19 mouse cellular contexts compared by ENCODE assay signal in the genomic region with DNA sequence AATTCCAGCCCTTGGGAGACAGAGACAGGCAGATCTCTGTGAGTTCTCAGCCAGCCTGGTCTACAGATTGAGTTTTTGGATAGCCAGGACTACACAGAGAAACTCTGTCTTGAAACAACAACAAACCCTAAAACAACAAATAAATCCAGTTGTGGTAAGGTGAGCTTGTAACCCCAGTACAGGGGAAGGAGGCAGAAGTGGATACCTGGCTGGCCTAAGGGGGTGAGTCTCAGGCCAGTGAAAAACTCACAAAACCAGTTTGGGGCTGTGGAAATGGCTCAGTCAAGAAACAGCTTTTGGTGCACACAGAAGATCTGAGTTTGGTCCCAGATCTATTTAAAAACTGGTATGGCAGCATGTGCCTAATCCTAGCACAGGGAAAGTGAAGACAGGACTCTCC. TPM values are rescaled to one million over a fixed set of nuclear protein-coding genes. Genes with fewer than 3 reads are reported as not detected.
"Had no signal": no experiment of that assay in that cellular context is flagged by ENCODE, and none has a peak within 500 bp of the region (broad histone marks: within the 10 kb centered on the region; RNA-seq: fewer than 3 reads in every experiment).

No protein-coding gene starts in this region.

- H3K9ac ChIP-seq: limb, embryonic 15.5 days; liver, embryonic 12.5 days; midbrain, embryonic 13.5 days; neural tube, embryonic 15.5 days had no signal

- H3K4me2 ChIP-seq: limb, embryonic 15.5 days; liver, embryonic 12.5 days; midbrain, embryonic 13.5 days; neural tube, embryonic 15.5 days had no signal

- H3K4me3 ChIP-seq: limb, embryonic 15.5 days; liver, embryonic 12.5 days; midbrain, embryonic 13.5 days; myocyte; neural tube, embryonic 15.5 days had no signal

- DNase-seq: layer of hippocampus, adult 9-11 months; layer of hippocampus, postnatal 36 days; right cerebral cortex, adult 18-20 months; right cerebral cortex, postnatal 25 days; thymus, postnatal 36 days had no signal

- ATAC-seq: intestine, embryonic 16.5 days; liver, embryonic 12.5 days; midbrain, embryonic 13.5 days had no signal

- H3K9me3 ChIP-seq: limb, embryonic 15.5 days; liver, embryonic 12.5 days; midbrain, embryonic 13.5 days; neural tube, embryonic 15.5 days had no signal

- H3K27ac ChIP-seq: limb, embryonic 15.5 days; liver, embryonic 12.5 days; midbrain, embryonic 13.5 days; neural tube, embryonic 15.5 days had no signal

- H3K27me3 ChIP-seq: limb, embryonic 15.5 days; liver, embryonic 12.5 days; midbrain, embryonic 13.5 days; neural tube, embryonic 15.5 days had no signal

RNA-seq across cellular contexts. Expression of a gene that starts 9.3 kb away (rescaled TPM):
- polyA plus RNA-seq: liver, embryonic 12.5 days had no signal

RNA-seq across cellular contexts. Expression of a gene that starts 11.8 kb away (rescaled TPM):
- total RNA-seq: layer of hippocampus, adult 18-20 months; layer of hippocampus, postnatal 36 days; left cerebral cortex, adult 8-10 months had no signal
- polyA plus RNA-seq: kidney, embryonic 16.5 days; limb, embryonic 11.5 days; limb, embryonic 15.5 days; liver, embryonic 12.5 days; liver, embryonic 16.5 days; neural tube, embryonic 15.5 days had no signal

RNA-seq across cellular contexts. Expression of a gene that starts 16.2 kb away (rescaled TPM):
- total RNA-seq: layer of hippocampus, adult 18-20 months; layer of hippocampus, postnatal 36 days; left cerebral cortex, adult 8-10 months; left cerebral cortex, postnatal 25 days had no signal
- polyA plus RNA-seq: intestine, embryonic 16.5 days; kidney, embryonic 16.5 days; limb, embryonic 11.5 days; limb, embryonic 15.5 days; liver, embryonic 12.5 days; liver, embryonic 16.5 days; neural tube, embryonic 15.5 days; small intestine, adult 2 months; thymus, postnatal 0 days had no signal
